Mouse (Mus musculus): ENCODE data around the gene Gpr27.

Gpr27 gene

DNA sequence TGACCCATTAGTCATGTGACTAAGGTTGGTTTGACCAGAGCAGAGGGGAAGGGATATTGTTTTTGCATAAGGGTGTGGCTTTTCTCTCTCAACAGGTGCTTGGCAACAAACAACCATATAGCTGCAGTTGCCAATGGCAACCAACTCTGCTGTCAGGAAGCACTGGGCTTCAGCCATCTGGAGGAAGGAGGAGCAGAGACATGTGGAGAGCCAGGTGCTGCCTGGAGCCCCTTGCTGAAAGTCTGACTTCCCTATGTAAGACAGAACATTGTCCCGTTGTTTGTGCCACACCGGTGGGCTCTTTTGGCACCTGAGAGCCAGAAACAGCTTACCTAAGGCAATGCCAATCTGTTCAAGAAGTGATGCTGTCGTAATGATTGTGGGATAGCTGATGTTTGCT is 50.4 kb downstream of the Gpr27 start:
- DNase-seq (ENCODE audit: low read depth in 1 of 2, low spot score in 2 of 2): no peak
